Mouse (Mus musculus) gastrocnemius, adult 18-20 months (tissue): ENCODE measurements at regions not wholly inside any gene's neighbourhood (a gene's known extent, or its start where the extent isn't known, plus 50 kb on each side); places are given as distances from the start of the nearest gene placed in this dataset.
A peak's percentile ranks its signal among the peaks of the same experiment; 100 is the strongest.
"Not testable (repeated sequence)": the region's sequence is repeated elsewhere in the genome, so short reads cannot be mapped to it uniquely, and the experiment has no call there.

Experiments
- DNase-seq: peaks from one replicate; pipeline ENCODE4 v3.0.0; 2021; ENCODE audit warnings: low spot score

GRCm38 (mm10) chr13:111904616-111905212 is 95.9 kb upstream of the Map3k1 start:
- no peak for DNase-seq

- no peak for DNase-seq
These were observed 96.5 kb upstream of the Map3k1 start for GRCm38 (mm10) chr13:111905213-111905701.

- DNase-seq: no peak
These were observed 102.3 kb upstream of the Map3k1 start for GRCm38 (mm10) chr13:111911071-111911470.

- no peak for DNase-seq
These were observed 103.0 kb upstream of the Map3k1 start for GRCm38 (mm10) chr13:111911661-111912312.

- DNase-seq: no peak
These were observed 105.6 kb upstream of the Map3k1 start for GRCm38 (mm10) chr13:111914348-111914913.

GRCm38 (mm10) chr13:111919417-111919816 is 110.6 kb upstream of the Map3k1 start:
- not testable (repeated sequence) for DNase-seq

GRCm38 (mm10) chr13:111920534-111920933 is 111.7 kb upstream of the Map3k1 start:
- DNase-seq: no peak

GRCm38 (mm10) chr13:111921142-111922035 is 112.6 kb upstream of the Map3k1 start:
- DNase-seq: no peak

GRCm38 (mm10) chr13:111925349-111925748 is 116.6 kb upstream of the Map3k1 start:
- DNase-seq: no peak

GRCm38 (mm10) chr13:111926801-111927200 is 118.0 kb upstream of the Map3k1 start:
- peak; percentile 24 for DNase-seq

GRCm38 (mm10) chr13:111927489-111927888 is 118.7 kb upstream of the Map3k1 start:
- no peak for DNase-seq

- no peak for DNase-seq
These were observed 120.1 kb upstream of the Map3k1 start for GRCm38 (mm10) chr13:111928636-111929544.

- DNase-seq: no peak
These were observed 121.1 kb upstream of the Map3k1 start for GRCm38 (mm10) chr13:111929908-111930307.

- DNase-seq: no peak
These were observed 123.7 kb upstream of the Map3k1 start for GRCm38 (mm10) chr13:111932464-111932863.

- no peak for DNase-seq
These were observed 124.9 kb upstream of the Map3k1 start for GRCm38 (mm10) chr13:111933526-111934240.

GRCm38 (mm10) chr13:111935721-111936080 is 126.9 kb upstream of the Map3k1 start:
- DNase-seq: no peak

- DNase-seq: peak; percentile 61
These were observed 127.5 kb upstream of the Map3k1 start for GRCm38 (mm10) chr13:111936081-111936857.

- no peak for DNase-seq
These were observed 128.2 kb upstream of the Map3k1 start for GRCm38 (mm10) chr13:111936983-111937382.

- no peak for DNase-seq
These were observed 130.2 kb upstream of the Map3k1 start for GRCm38 (mm10) chr13:111938896-111939422.
